Mouse (Mus musculus): ENCODE results near the gene Cfi.

The Cfi gene

GRCm38 (mm10) chr3:129835388-129835934, at the start of gene Cfi:
Gene Cfi (plus strand): TSS chr3:129835884.
- no peak for DNase-seq (ENCODE audit: low read depth, low spot score)

- no peak for DNase-seq (ENCODE audit: low read depth, low spot score)
These were observed 41.9 kb upstream of the Cfi start for GRCm38 (mm10) chr3:129793801-129794200.

- no peak for DNase-seq (ENCODE audit: low read depth, low spot score)
These were observed 38.3 kb upstream of the Cfi start for GRCm38 (mm10) chr3:129797341-129797740.

GRCm38 (mm10) chr3:129798551-129798950, 37.1 kb upstream of the Cfi start:
- DNase-seq (ENCODE audit: low read depth, low spot score), result no peak

GRCm38 (mm10) chr3:129799011-129799410, 36.7 kb upstream of the Cfi start:
- DNase-seq (ENCODE audit: low read depth, low spot score), result no peak

GRCm38 (mm10) chr3:129803765-129804164, 31.9 kb upstream of the Cfi start, which contains the start of gene Lrit3:
Gene Lrit3 (minus strand): TSS chr3:129804030.
- peak; percentile 16 for DNase-seq (ENCODE audit: low read depth, low spot score)

GRCm38 (mm10) chr3:129820847-129821246, 14.8 kb upstream of the Cfi start:
- no peak for DNase-seq (ENCODE audit: low read depth, low spot score)

- no peak for DNase-seq (ENCODE audit: low read depth, low spot score)
These were observed 13.9 kb upstream of the Cfi start for GRCm38 (mm10) chr3:129821736-129822135.

- DNase-seq (ENCODE audit: low read depth, low spot score), result no peak
These were observed 13.4 kb upstream of the Cfi start, which contains the start of gene Rrh for GRCm38 (mm10) chr3:129822206-129822775. Gene Rrh (minus strand): TSS chr3:129822587.

- DNase-seq (ENCODE audit: low read depth, low spot score), result peak; percentile 71
These were observed 12.4 kb upstream of the Cfi start for GRCm38 (mm10) chr3:129823293-129823692.

GRCm38 (mm10) chr3:129824146-129824545, 11.5 kb upstream of the Cfi start:
- no peak for DNase-seq (ENCODE audit: low read depth, low spot score)

GRCm38 (mm10) chr3:129824891-129825290, 10.8 kb upstream of the Cfi start:
- no peak for DNase-seq (ENCODE audit: low read depth, low spot score)

- DNase-seq (ENCODE audit: low read depth, low spot score), result no peak
These were observed 9.0 kb upstream of the Cfi start for GRCm38 (mm10) chr3:129826691-129827090.

GRCm38 (mm10) chr3:129827691-129828090, 8.0 kb upstream of the Cfi start:
- DNase-seq (ENCODE audit: low read depth, low spot score), result peak; percentile 39

- no peak for DNase-seq (ENCODE audit: low read depth, low spot score)
These were observed 5.1 kb upstream of the Cfi start for GRCm38 (mm10) chr3:129830626-129831025.

- peak; percentile 98 for DNase-seq (ENCODE audit: low read depth, low spot score)
These were observed 4.6 kb upstream of the Cfi start, which contains the start of gene Gar1 for GRCm38 (mm10) chr3:129831035-129831568. Gene Gar1 (minus strand): TSS chr3:129831396.

GRCm38 (mm10) chr3:129836051-129836697, 490 bp downstream of the Cfi start:
- peak; percentile 47 for DNase-seq (ENCODE audit: low read depth, low spot score)

- no peak for DNase-seq (ENCODE audit: low read depth, low spot score)
These were observed 1.3 kb downstream of the Cfi start for GRCm38 (mm10) chr3:129836965-129837364.

GRCm38 (mm10) chr3:129838017-129838416, 2.3 kb downstream of the Cfi start:
- DNase-seq (ENCODE audit: low read depth, low spot score), result peak; percentile 82

GRCm38 (mm10) chr3:129845868-129846267, 10.2 kb downstream of the Cfi start:
- no peak for DNase-seq (ENCODE audit: low read depth, low spot score)

- no peak for DNase-seq (ENCODE audit: low read depth, low spot score)
These were observed 11.2 kb downstream of the Cfi start for GRCm38 (mm10) chr3:129846846-129847245.

GRCm38 (mm10) chr3:129862592-129862991, 26.9 kb downstream of the Cfi start:
- DNase-seq (ENCODE audit: low read depth, low spot score), result peak; percentile 38

GRCm38 (mm10) chr3:129863698-129864097, 28.0 kb downstream of the Cfi start:
- DNase-seq (ENCODE audit: low read depth, low spot score), result peak; percentile 83

Measured in ZHBTc4 (cell line).